Mouse (Mus musculus): ENCODE measurements around the gene Tmem210.

Tmem210 gene

GRCm38 (mm10) chr2:25297093-25297492, 9.1 kb downstream of the Tmem210 start:
- no peak for DNase-seq (ENCODE audit: low read depth, low spot score)

GRCm38 (mm10) chr2:25298046-25298445, 10.1 kb downstream of the Tmem210 start:
- no peak for DNase-seq (ENCODE audit: low read depth, low spot score)

GRCm38 (mm10) chr2:25303452-25303851, 15.5 kb downstream of the Tmem210 start:
- DNase-seq (ENCODE audit: low read depth, low spot score) = no peak

- no peak for DNase-seq (ENCODE audit: low read depth, low spot score)
Measured at GRCm38 (mm10) chr2:25303931-25304656, 16.1 kb downstream of the Tmem210 start.

- peak; percentile 40 for DNase-seq (ENCODE audit: low read depth, low spot score)
Measured at GRCm38 (mm10) chr2:25304657-25305541, 17.0 kb downstream of the Tmem210 start.

- no peak for DNase-seq (ENCODE audit: low read depth, low spot score)
Measured at GRCm38 (mm10) chr2:25305587-25306359, 17.8 kb downstream of the Tmem210 start.

- DNase-seq (ENCODE audit: low read depth, low spot score) = no peak
Measured at GRCm38 (mm10) chr2:25310180-25310579, 22.2 kb downstream of the Tmem210 start.

GRCm38 (mm10) chr2:25310969-25311368, 23.0 kb downstream of the Tmem210 start:
- no peak for DNase-seq (ENCODE audit: low read depth, low spot score)

GRCm38 (mm10) chr2:25311491-25311891, 23.5 kb downstream of the Tmem210 start:
- DNase-seq (ENCODE audit: low read depth, low spot score) = no peak

- no peak for DNase-seq (ENCODE audit: low read depth, low spot score)
Measured at GRCm38 (mm10) chr2:25318119-25318966, 30.4 kb downstream of the Tmem210 start.

- peak; percentile 78 for DNase-seq (ENCODE audit: low read depth, low spot score)
Measured at GRCm38 (mm10) chr2:25318971-25319773, 31.2 kb downstream of the Tmem210 start, which contains the start of gene Grin1. TSS of gene Grin1 (minus strand) at chr2:25319187.

- no peak for DNase-seq (ENCODE audit: low read depth, low spot score)
Measured at GRCm38 (mm10) chr2:25320084-25320483, 32.1 kb downstream of the Tmem210 start.

GRCm38 (mm10) chr2:25326036-25326435, 38.1 kb downstream of the Tmem210 start:
- no peak for DNase-seq (ENCODE audit: low read depth, low spot score)

- peak; percentile 35 for DNase-seq (ENCODE audit: low read depth, low spot score)
Measured at GRCm38 (mm10) chr2:25328440-25328839, 40.5 kb downstream of the Tmem210 start.

- DNase-seq (ENCODE audit: low read depth, low spot score) = no peak
Measured at GRCm38 (mm10) chr2:25331470-25331869, 43.5 kb downstream of the Tmem210 start.

- DNase-seq (ENCODE audit: low read depth, low spot score) = peak; percentile 99
Measured at GRCm38 (mm10) chr2:25332286-25333160, 44.6 kb downstream of the Tmem210 start, which contains the start of gene Man1b1. TSS of gene Man1b1 (plus strand) at chr2:25332338.

- no peak for DNase-seq (ENCODE audit: low read depth, low spot score)
Measured at GRCm38 (mm10) chr2:25333569-25333968, 45.6 kb downstream of the Tmem210 start.

GRCm38 (mm10) chr2:25338303-25338702, 50.4 kb downstream of the Tmem210 start:
- no peak for DNase-seq (ENCODE audit: low read depth, low spot score)
